Mouse (Mus musculus): ENCODE measurements around the gene Mrrf.

DNA sequence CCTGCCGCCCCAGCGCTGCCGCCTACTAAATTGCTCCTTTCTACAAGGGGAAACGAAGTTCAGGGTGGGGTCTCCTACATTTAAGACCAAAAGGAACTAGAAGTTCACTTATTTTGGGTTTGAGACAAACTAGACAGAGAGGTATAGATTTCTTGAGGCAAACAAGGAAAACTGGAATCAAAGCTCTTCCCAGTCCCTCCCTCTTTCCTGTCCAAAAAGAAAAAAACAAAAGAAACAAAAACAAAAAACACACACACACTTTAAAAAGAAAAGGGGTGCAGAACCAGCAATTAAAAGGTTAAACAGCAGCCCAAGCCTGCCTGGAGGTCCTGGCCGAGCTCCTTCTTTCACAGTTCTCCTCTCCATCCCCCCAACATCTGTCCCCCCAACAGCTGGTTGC lies 38.2 kb upstream of the Mrrf start:
- no peak for TF ChIP-seq GATA1 (IDR thresholded peaks at IDR 0.05; ENCODE audit: borderline replicate concordance, low read length)
- no peak for TF ChIP-seq FLI1 (IDR thresholded peaks at IDR 0.05; ENCODE audit: low read length)
